Mouse (Mus musculus) embryonic facial prominence, embryonic 14.5 days (tissue): ENCODE results near the gene Rcc1l. TPM values are rescaled to one million over a fixed set of nuclear protein-coding genes. Genes with fewer than 3 reads are reported as not detected.

Experiments
- ATAC-seq: fragments of 200-750 bp; cut with Nextera tagmentation; 2 replicates; pipeline ENCODE4 v1.8.0; 2017; ENCODE audit warnings: low read depth, moderate number of reproducible peaks, moderate TSS enrichment
- DNase-seq: peaks from one replicate; pipeline ENCODE4 v3.0.0-alpha.2; 2015; ENCODE audit warnings: low spot score
- H3K27ac ChIP-seq: fragments of 300-500 bp; sonication (generic); replicated peaks from 2 replicates; pipeline ENCODE4 v1.5.1; 2014; ENCODE audit warnings: low read depth, mild to moderate bottlenecking, low read length, moderate library complexity
- H3K27me3 ChIP-seq: fragments of 300-500 bp; sonication (generic); replicated peaks from 2 replicates; pipeline ENCODE4 v1.6.1; 2014; ENCODE audit warnings: low read length; ENCODE audit not compliant: control insufficient read depth, insufficient read depth
- H3K36me3 ChIP-seq: fragments of 300-500 bp; sonication (generic); 2 replicates; pipeline ENCODE4 v1.6.1; 2014; ENCODE audit warnings: low read length, mixed read lengths; ENCODE audit not compliant: control insufficient read depth, insufficient read depth
- H3K4me1 ChIP-seq: fragments of 300-500 bp; sonication (generic); 2 replicates; pipeline ENCODE4 v1.6.1; 2014; ENCODE audit warnings: antibody characterized with exemption, low read length; ENCODE audit not compliant: control insufficient read depth, insufficient read depth
- H3K4me2 ChIP-seq: fragments of 300-500 bp; sonication (generic); 2 replicates; pipeline ENCODE4 v1.6.1; 2014; ENCODE audit warnings: low read depth, mild to moderate bottlenecking, low read length, moderate library complexity, mixed read lengths
- H3K4me3 ChIP-seq: fragments of 300-500 bp; sonication (generic); 2 replicates; pipeline ENCODE4 v1.5.1; 2014; ENCODE audit warnings: low read depth, mild to moderate bottlenecking, low read length
- H3K9ac ChIP-seq: fragments of 300-500 bp; sonication (generic); 2 replicates; pipeline ENCODE4 v1.6.1; 2014; ENCODE audit warnings: low read depth, mild to moderate bottlenecking, low read length, moderate library complexity, mixed read lengths
- H3K9me3 ChIP-seq: fragments of 300-500 bp; sonication (generic); 2 replicates; pipeline ENCODE4 v1.6.1; 2016; ENCODE audit warnings: low read length; ENCODE audit not compliant: control insufficient read depth
- WGBS: fragments of 180-500 bp; shearing (Covaris S2); extraction: QIAGEN DNeasy Blood & Tissue Kit; methylation state at CpG from one replicate; pipeline ENCODE4 v1.1.7; 2014; 5-methylcytosine and 5-hydroxymethylcytosine counted together
- polyA plus RNA-seq: library from polyadenylated mRNA; unstranded; fragments of >200 nt; fragmentation: Nextera tagmentation; extraction: Ambion mirVana; gene quantifications from 2 replicates; pipeline ENCODE4 v1.2.1, GENCODE M21; 2014

Gene Rcc1l
- polyA plus RNA-seq, 1 experiment from 2014 or later: 26.1 TPM

DNA sequence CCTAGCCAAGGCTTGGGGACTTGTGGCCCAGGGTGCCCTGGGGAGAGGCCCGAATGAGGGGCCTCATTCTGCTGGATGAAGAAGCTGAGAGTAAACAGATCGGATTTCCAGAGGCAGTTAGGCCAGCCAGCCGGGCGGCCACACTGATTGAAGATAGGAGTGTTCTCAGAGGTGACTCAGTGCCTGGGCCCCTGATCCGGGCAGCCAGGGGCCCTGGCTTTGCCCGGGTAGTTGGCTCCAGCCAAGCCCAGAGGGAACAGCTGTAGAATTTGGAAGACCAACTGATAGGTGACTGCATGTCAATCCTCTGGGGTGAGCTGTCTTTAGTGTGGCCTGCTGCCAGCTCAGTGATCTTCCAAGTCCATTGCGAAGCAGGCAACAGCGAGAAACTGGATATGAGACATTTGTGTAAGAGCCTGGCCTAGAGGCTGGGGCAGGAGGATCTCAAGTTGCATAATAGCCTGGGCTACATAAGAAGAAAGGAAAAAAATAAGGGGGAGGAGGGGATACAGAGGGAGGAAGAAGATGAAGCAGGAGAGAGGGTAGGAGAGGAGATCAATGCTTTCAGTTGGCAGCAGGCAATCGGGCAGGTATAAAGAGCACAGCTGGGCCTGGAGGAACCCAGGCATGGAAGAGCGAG is 57.0 kb downstream of the Rcc1l start:
- ATAC-seq (no peak), DNase-seq (peak; percentile 27)
- WGBS: 50% methylated on average over 10 of the region's 10 CpGs
- H3K4me1 ChIP-seq: no peaks in the 10 kb centered on the region
- H3K36me3 ChIP-seq: 0 out of 2 replicates have a peak, but pooled peaks cover 4% of the 10 kb centered on the region
- no peaks in the 10 kb centered on the region for H3K9me3 ChIP-seq
- no peak overlapping the region for H3K27ac ChIP-seq
- H3K4me3 ChIP-seq: no peak overlapping the region
- no peaks in the 10 kb centered on the region for H3K27me3 ChIP-seq
- no peak overlapping the region for H3K9ac ChIP-seq
- no peak overlapping the region for H3K4me2 ChIP-seq

DNA sequence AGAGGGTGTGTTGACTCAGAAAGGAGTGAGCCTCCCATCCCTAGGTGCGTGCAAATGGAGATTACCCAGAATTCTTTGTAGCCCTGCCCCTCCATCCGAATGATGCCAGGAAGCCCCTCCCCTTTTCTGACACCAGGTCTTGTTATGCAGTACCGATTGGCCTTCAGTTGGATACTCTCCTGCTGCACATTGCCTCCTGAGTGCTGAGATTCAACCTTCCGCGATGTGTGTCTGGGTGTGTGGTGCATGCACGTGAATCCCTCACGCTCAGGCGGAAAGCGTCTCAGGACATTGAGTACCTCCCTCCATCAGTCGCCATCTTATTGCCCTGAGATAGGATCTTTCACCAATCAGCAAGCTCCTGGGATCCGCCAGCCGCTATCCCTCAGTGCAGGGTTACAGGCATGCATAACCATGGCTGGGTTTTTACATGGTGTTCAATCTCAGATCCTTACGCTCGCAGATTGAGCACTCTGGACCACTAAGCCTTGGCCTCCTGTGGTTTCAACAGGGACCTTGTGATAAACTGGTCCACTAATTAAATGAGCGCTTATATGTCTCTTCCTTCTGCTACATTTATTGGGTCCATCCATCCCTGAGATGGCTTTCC is 57.7 kb downstream of the Rcc1l start:
- H3K27ac ChIP-seq: no peak overlapping the region
- H3K9me3 ChIP-seq: no peaks in the 10 kb centered on the region
- no peak for DNase-seq
- H3K36me3 ChIP-seq: 0 out of 2 replicates have a peak, but pooled peaks cover 4% of the 10 kb centered on the region
- 89% methylated on average over 15 of the region's 15 CpGs for WGBS
- H3K4me2 ChIP-seq: no peak overlapping the region
- ATAC-seq: no peak
- no peak overlapping the region for H3K9ac ChIP-seq
- H3K27me3 ChIP-seq: no peaks in the 10 kb centered on the region
- no peak overlapping the region for H3K4me3 ChIP-seq
- no peaks in the 10 kb centered on the region for H3K4me1 ChIP-seq

DNA sequence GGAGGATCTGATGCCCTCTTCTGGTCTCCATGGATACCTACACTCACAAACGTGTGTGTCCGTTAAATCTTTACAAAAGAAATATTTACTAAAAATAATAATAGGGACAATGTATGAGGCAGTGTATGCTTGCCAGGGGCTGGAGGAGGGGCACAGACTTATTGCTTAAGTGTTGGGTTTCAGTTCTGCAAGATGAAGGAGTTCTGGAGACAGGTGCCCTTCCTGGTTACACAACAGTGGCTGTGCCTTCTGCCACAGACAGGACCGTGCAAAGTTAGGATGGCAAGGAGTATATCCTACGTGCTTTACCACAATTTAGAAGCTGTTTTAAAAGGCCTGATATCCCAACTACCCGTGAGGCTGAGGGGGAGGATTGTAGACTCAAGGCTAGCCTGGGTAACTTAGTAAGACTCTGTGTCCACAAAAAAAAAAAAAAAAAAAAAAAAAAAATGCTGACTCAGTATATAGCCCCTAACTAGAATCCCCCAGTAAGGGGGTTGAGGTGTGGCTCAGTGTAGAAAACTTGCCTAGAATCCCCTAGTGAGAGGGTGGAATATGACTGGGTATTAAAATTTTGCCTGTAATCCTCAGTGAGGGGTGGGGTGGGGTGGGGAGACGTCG is 60.8 kb downstream of the Rcc1l start:
- Histone ChIP-seq H3K9ac (no peak overlapping the region), H3K4me2 (no peak overlapping the region), H3K4me1 (no peaks in the 10 kb centered on the region), H3K36me3 (0 out of 2 replicates have a peak, but pooled peaks cover 8% of the 10 kb centered on the region), H3K9me3 (no peaks in the 10 kb centered on the region), H3K4me3 (no peak overlapping the region), H3K27me3 (no peaks in the 10 kb centered on the region), H3K27ac (no peak overlapping the region)
- no peak for DNase-seq
- WGBS: 90% methylated on average over 7 of the region's 7 CpGs
- no peak for ATAC-seq

DNA sequence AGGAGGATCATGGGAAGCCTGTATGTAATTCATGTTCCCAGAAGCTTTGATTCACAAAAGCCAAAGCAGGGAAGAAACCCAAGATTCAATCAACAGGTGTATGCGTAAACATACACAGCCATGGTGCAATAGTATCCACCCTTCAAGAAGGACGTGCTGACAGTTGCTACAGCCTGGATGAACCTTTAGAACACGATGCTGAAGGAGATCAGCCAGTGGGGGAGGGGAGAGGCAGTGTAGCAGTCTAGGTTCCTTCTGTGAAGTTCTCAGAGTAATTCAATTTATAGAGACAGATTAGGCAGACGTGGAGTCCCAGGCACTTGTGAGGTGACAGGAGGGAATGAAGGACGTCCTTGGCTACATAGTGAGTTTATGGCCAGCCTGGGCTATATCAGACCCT is 61.6 kb downstream of the Rcc1l start:
- ATAC-seq: no peak
- H3K9ac ChIP-seq: no peak overlapping the region
- H3K27ac ChIP-seq: no peak overlapping the region
- WGBS: 80% methylated on average over 5 of the region's 5 CpGs
- 0 out of 2 replicates have a peak, but pooled peaks cover 11% of the 10 kb centered on the region for H3K36me3 ChIP-seq
- no peak overlapping the region for H3K4me2 ChIP-seq
- no peaks in the 10 kb centered on the region for H3K27me3 ChIP-seq
- no peaks in the 10 kb centered on the region for H3K9me3 ChIP-seq
- H3K4me1 ChIP-seq: no peaks in the 10 kb centered on the region
- DNase-seq: no peak
- no peak overlapping the region for H3K4me3 ChIP-seq

DNA sequence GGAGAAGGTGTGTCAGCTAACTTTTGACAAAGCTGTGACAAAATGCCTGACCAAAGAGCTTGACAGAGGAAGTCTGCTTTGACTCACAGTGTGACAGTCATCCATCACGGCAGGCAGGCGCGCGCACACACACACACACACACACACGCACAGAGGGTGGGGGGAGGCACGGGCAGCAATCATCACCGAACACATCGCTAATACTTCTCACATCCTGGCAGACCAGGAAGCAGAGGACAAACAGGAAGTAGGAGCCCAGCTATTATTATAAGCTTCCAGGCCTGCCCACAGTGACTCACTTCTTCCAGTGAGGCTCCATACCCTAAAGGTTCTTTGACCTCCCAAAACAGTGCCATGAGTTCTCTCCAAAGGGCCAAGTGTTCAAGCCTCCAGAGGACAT is 70.7 kb downstream of the Rcc1l start:
- DNase-seq: no peak
- H3K9ac ChIP-seq: no peak overlapping the region
- no peaks in the 10 kb centered on the region for H3K9me3 ChIP-seq
- no peak overlapping the region for H3K4me3 ChIP-seq
- 0 out of 2 replicates have a peak, but pooled peaks cover 4% of the 10 kb centered on the region for H3K36me3 ChIP-seq
- no peaks in the 10 kb centered on the region for H3K4me1 ChIP-seq
- no peak overlapping the region for H3K27ac ChIP-seq
- WGBS: 96% methylated on average over 8 of the region's 8 CpGs
- H3K27me3 ChIP-seq: no peaks in the 10 kb centered on the region
- no peak overlapping the region for H3K4me2 ChIP-seq
- no peak for ATAC-seq

DNA sequence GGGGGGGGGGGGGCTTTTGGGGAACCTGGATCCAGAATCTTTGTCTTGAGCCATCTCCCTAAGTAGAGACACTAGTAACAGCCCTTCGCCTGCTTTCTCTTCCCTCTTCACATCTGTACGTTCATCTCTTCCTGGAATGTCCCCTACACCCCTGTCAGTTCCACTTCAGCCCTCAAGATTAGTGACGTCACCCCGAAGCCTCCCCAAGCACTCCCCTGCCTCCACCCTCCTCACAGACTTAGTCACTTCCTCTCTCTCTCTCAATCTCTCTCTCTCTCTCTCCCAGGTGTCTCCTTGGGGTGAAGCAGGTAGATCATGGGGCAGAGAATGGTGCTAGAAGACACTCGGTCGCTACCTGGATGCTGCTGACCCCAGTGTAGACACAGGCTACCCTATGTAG is 73.9 kb downstream of the Rcc1l start:
- Histone ChIP-seq H3K4me2 (no peak overlapping the region), H3K9me3 (no peaks in the 10 kb centered on the region), H3K4me1 (peaks cover 3% of the 10 kb centered on the region; the same call in 1 of the 2 replicates), H3K4me3 (no peak overlapping the region), H3K27ac (no peak overlapping the region), H3K36me3 (no peaks in the 10 kb centered on the region), H3K27me3 (no peaks in the 10 kb centered on the region), H3K9ac (no peak overlapping the region)
- ATAC-seq: no peak
- 60% methylated on average over 6 of the region's 6 CpGs for WGBS
- no peak for DNase-seq

DNA sequence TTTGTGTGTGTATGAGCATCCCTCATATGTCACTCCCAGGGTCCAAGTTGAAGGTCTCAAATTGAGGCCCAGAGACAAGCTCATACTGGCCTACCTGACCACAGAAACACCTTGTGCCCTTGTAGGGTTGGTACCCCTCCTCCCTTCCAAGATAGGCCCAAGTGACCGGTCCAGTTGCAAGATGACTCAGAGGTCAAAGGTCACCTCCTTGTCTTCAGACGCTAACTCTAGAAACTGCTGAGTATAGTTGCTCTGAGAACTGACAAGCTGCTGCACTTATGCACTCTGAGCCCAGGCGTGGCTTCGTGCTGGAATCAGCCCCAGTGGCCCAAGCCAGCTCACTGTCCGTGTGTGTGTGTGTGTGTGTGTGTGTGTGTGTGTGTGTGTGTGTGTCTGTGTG is 74.7 kb downstream of the Rcc1l start:
- 30% methylated on average over 5 of the region's 5 CpGs for WGBS
- Histone ChIP-seq H3K4me1 (peaks cover 3% of the 10 kb centered on the region; the same call in 1 of the 2 replicates), H3K9me3 (no peaks in the 10 kb centered on the region), H3K9ac (no peak overlapping the region), H3K36me3 (no peaks in the 10 kb centered on the region), H3K4me3 (no peak overlapping the region), H3K4me2 (no peak overlapping the region), H3K27ac (no peak overlapping the region), H3K27me3 (no peaks in the 10 kb centered on the region)
- peak; percentile 33 for DNase-seq
- ATAC-seq: no peak

DNA sequence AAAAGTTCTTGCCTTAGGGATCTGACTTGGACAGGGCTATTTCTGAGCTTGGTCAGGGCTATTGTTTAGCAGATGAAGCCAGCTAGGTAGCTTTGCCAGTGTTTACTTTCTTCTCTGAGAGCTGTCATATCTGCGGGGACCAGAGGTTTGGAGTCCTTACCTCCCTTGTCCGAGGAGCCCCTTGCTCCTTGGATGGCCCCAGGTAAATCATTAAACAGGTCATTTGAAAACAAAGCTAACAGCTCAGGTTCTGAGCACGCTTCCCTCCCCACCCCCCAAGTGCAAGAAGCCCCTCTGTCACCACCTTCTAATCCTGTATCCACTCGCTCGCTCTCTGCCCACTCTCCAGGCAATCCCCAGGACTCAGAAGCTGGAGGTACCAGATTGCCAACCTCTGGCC is 75.3 kb downstream of the Rcc1l start:
- ATAC-seq: no peak
- Histone ChIP-seq H3K9me3 (no peaks in the 10 kb centered on the region), H3K27me3 (no peaks in the 10 kb centered on the region), H3K4me1 (peaks cover 3% of the 10 kb centered on the region; the same call in 1 of the 2 replicates), H3K9ac (no peak overlapping the region), H3K36me3 (no peaks in the 10 kb centered on the region), H3K27ac (no peak overlapping the region), H3K4me3 (no peak overlapping the region), H3K4me2 (peak overlapping the region; percentile 92; the same call in 1 of the 2 replicates)
- DNase-seq: no peak
- WGBS: 63% methylated on average over 5 of the region's 5 CpGs
